Mouse (Mus musculus): Measurements from ENCODE around the gene Hist2h2ac. TPM values are rescaled to one million over a fixed set of nuclear protein-coding genes. Genes with fewer than 3 reads are reported as not detected.
A peak's percentile ranks its signal among the peaks of the same experiment; 100 is the strongest.
"Not testable (repeated sequence)": the region's sequence is repeated elsewhere in the genome, so short reads cannot be mapped to it uniquely, and the experiment has no call there.

The Hist2h2ac gene
- 271 and 554 TPM in 2 replicates for total RNA-seq (2014; rRNA removed)
- 1.7 and 1.9 TPM in 2 replicates for polyA plus RNA-seq (2015; fragmentation: Nextera tagmentation; extraction: Ambion mirVana)

- no peaks in the 10 kb centered on the region for H3K27me3 ChIP-seq (ENCODE audit: insufficient read depth, low read length)
- ATAC-seq (ENCODE audit: low FRiP score) (peak; percentile 86), DNase-seq (ENCODE audit: low spot score) (peak; percentile 94)
- H3K36me3 ChIP-seq (ENCODE audit: insufficient read depth, low read length), result no peaks in the 10 kb centered on the region
- H3K9ac ChIP-seq (replicated peaks; ENCODE audit: low read length, poor library complexity, severe bottlenecking), result peak within 1 kb of the TSS; percentile 61
- H3K4me2 ChIP-seq (ENCODE audit: low read depth, low read length, poor library complexity, severe bottlenecking), result peak within 1 kb of the TSS; percentile 64
- WGBS, result under 1% methylated on average over 43 of the region's 43 CpGs
- peaks cover 4% of the 10 kb centered on the region; the same call in 1 of the 2 replicates for H3K4me1 ChIP-seq (ENCODE audit: insufficient read depth, low read length)
- peak within 1 kb of the TSS; percentile 91 for H3K27ac ChIP-seq (ENCODE audit: low read depth, low read length)
- no peaks in the 10 kb centered on the region for H3K9me3 ChIP-seq (ENCODE audit: low read length)
- TF ChIP-seq CTCF (IDR thresholded peaks at IDR 0.05), result peak; percentile 1; the same call in 1 of the 2 replicates
- H3K4me3 ChIP-seq (ENCODE audit: low read depth, low read length), result peak within 1 kb of the TSS; percentile 51
Observed at GRCm38 (mm10) chr3:96220765-96221639, at the start of gene Hist2h2ac, which contains the start of gene Hist2h2be. Gene Hist2h2ac (minus strand): TSS chr3:96220880. Gene Hist2h2be (plus strand): TSS chr3:96221119.

- H3K36me3 ChIP-seq (ENCODE audit: insufficient read depth, low read length), result no peaks in the 10 kb centered on the region
- H3K9me3 ChIP-seq (ENCODE audit: low read length), result no peaks in the 10 kb centered on the region
- ATAC-seq (ENCODE audit: low FRiP score) (peak; percentile 94), DNase-seq (ENCODE audit: low spot score) (peak; percentile 99)
- TF ChIP-seq CTCF (IDR thresholded peaks at IDR 0.05), result no peak
- peak within 1 kb of the TSS; percentile 92 for H3K27ac ChIP-seq (ENCODE audit: low read depth, low read length)
- H3K27me3 ChIP-seq (ENCODE audit: insufficient read depth, low read length), result no peaks in the 10 kb centered on the region
- peak within 1 kb of the TSS; percentile 57 for H3K9ac ChIP-seq (replicated peaks; ENCODE audit: low read length, poor library complexity, severe bottlenecking)
- 0 out of 2 replicates have a peak, but pooled peaks cover 5% of the 10 kb centered on the region for H3K4me1 ChIP-seq (ENCODE audit: insufficient read depth, low read length)
- peak within 1 kb of the TSS; percentile 80 for H3K4me2 ChIP-seq (ENCODE audit: low read depth, low read length, poor library complexity, severe bottlenecking)
- H3K4me3 ChIP-seq (ENCODE audit: low read depth, low read length), result peak within 1 kb of the TSS; percentile 48
- under 1% methylated on average over 45 of the region's 45 CpGs for WGBS
Observed at GRCm38 (mm10) chr3:96269511-96270474, 49.1 kb upstream of the Hist2h2ac start, which contains the start of gene Hist2h2bb. Gene Hist2h2bb (plus strand): TSS chr3:96269752.

- not testable (repeated sequence) for DNase-seq (ENCODE audit: low spot score); H3K36me3 ChIP-seq (ENCODE audit: insufficient read depth, low read length); H3K27me3 ChIP-seq (ENCODE audit: insufficient read depth, low read length); H3K9me3 ChIP-seq (ENCODE audit: low read length); H3K4me1 ChIP-seq (ENCODE audit: insufficient read depth, low read length)
- ATAC-seq (ENCODE audit: low FRiP score), result peak; percentile 54
- peak overlapping the region; percentile 48; the same call in 1 of the 2 replicates for H3K9ac ChIP-seq (replicated peaks; ENCODE audit: low read length, poor library complexity, severe bottlenecking)
- peak overlapping the region; percentile 48 for H3K4me3 ChIP-seq (ENCODE audit: low read depth, low read length)
- H3K27ac ChIP-seq (ENCODE audit: low read depth, low read length), result peak overlapping the region; percentile 92
- 0% methylated on average over 11 of the region's 44 CpGs for WGBS
- H3K4me2 ChIP-seq (ENCODE audit: low read depth, low read length, poor library complexity, severe bottlenecking), result peak overlapping the region; percentile 80
Observed at GRCm38 (mm10) chr3:96268776-96269378, 48.2 kb upstream of the Hist2h2ac start.

GRCm38 (mm10) chr3:96268051-96268775 lies 47.5 kb upstream of the Hist2h2ac start, which contains the start of gene Hist2h3b:
Gene Hist2h3b (plus strand): TSS chr3:96268654.
- DNase-seq (ENCODE audit: low spot score) (peak; percentile 93), ATAC-seq (ENCODE audit: low FRiP score) (peak; percentile 82)
- Histone ChIP-seq H3K9me3 (ENCODE audit: low read length) (no peaks in the 10 kb centered on the region), H3K4me3 (ENCODE audit: low read depth, low read length) (peak within 1 kb of the TSS; percentile 48), H3K36me3 (ENCODE audit: insufficient read depth, low read length) (no peaks in the 10 kb centered on the region), H3K4me2 (ENCODE audit: low read depth, low read length, poor library complexity, severe bottlenecking) (peak within 1 kb of the TSS; percentile 80), H3K9ac (replicated peaks; ENCODE audit: low read length, poor library complexity, severe bottlenecking) (peak within 1 kb of the TSS; percentile 57; the same call in 1 of the 2 replicates), H3K4me1 (ENCODE audit: insufficient read depth, low read length) (peaks cover 5% of the 10 kb centered on the region; the same call in 1 of the 2 replicates), H3K27me3 (ENCODE audit: insufficient read depth, low read length) (no peaks in the 10 kb centered on the region), H3K27ac (ENCODE audit: low read depth, low read length) (peak within 1 kb of the TSS; percentile 92)
- TF ChIP-seq CTCF (IDR thresholded peaks at IDR 0.05), result no peak
- 20% methylated on average over 30 of the region's 30 CpGs for WGBS

Measured in midbrain, postnatal 0 days (tissue).